Mouse (Mus musculus) testis, adult 2 months (tissue): ENCODE data around the gene Cnih4.

Experiments used
- CTCF ChIP-seq: fragments of 200-500 bp; IDR thresholded peaks from 2 replicates; pipeline ENCODE4 v1.5.1; 2012; ENCODE audit warnings: low read depth, mild to moderate bottlenecking, inconsistent platforms, low read length, moderate library complexity; ENCODE audit not compliant: control insufficient read depth, insufficient read depth, insufficient replicate concordance
- POLR2A ChIP-seq: fragments of 200-500 bp; IDR thresholded peaks from 2 replicates; pipeline ENCODE4 v1.6.1; 2012; ENCODE audit warnings: low read depth, mild to moderate bottlenecking, inconsistent platforms, low read length, moderate library complexity; ENCODE audit not compliant: control insufficient read depth

- TF ChIP-seq POLR2A (no peak), CTCF (no peak)
These were observed 914 bp upstream of the Cnih4 start for GRCm38 (mm10) chr1:181143609-181143949.
